Mouse (Mus musculus) neural tube, embryonic 11.5 days (tissue): ENCODE results near the gene Uchl3. TPM values are rescaled to one million over a fixed set of nuclear protein-coding genes. Genes with fewer than 3 reads are reported as not detected.

Experiments used
- ATAC-seq: fragments of 200-750 bp; cut with Nextera tagmentation; 2 replicates; pipeline ENCODE4 v1.8.0; 2017; ENCODE audit warnings: moderate number of reproducible peaks, mild to moderate bottlenecking, moderate TSS enrichment, moderate library complexity; ENCODE audit not compliant: insufficient read depth, low FRiP score, low TSS enrichment
- DNase-seq: peaks from one replicate; pipeline ENCODE4 v3.0.0-alpha.2; 2015; ENCODE audit warnings: low spot score
- H3K27ac ChIP-seq: fragments of 300-500 bp; sonication (generic); 2 replicates; pipeline ENCODE4 v1.5.1; 2014; ENCODE audit warnings: low read depth, mild to moderate bottlenecking, low read length
- H3K27me3 ChIP-seq: fragments of 300-500 bp; sonication (generic); 2 replicates; pipeline ENCODE4 v1.6.1; 2014; ENCODE audit warnings: mild to moderate bottlenecking, low read length, mixed read lengths; ENCODE audit not compliant: control insufficient read depth, insufficient read depth
- H3K36me3 ChIP-seq: fragments of 300-500 bp; sonication (generic); 2 replicates; pipeline ENCODE4 v1.6.1; 2014; ENCODE audit warnings: mild to moderate bottlenecking, low read length, moderate library complexity, mixed read lengths; ENCODE audit not compliant: control insufficient read depth, insufficient read depth
- H3K4me1 ChIP-seq: fragments of 300-500 bp; sonication (generic); 2 replicates; pipeline ENCODE4 v1.6.1; 2014; ENCODE audit warnings: low read length, mixed read lengths; ENCODE audit not compliant: control insufficient read depth, insufficient read depth
- H3K4me2 ChIP-seq: fragments of 300-500 bp; sonication (generic); 2 replicates; pipeline ENCODE4 v1.6.1; 2014; ENCODE audit warnings: low read depth, mild to moderate bottlenecking, moderate library complexity
- H3K4me3 ChIP-seq: fragments of 300-500 bp; sonication (generic); 2 replicates; pipeline ENCODE4 v1.5.1; 2014; ENCODE audit warnings: low read depth, low read length
- H3K9ac ChIP-seq: fragments of 300-500 bp; sonication (generic); 2 replicates; pipeline ENCODE4 v1.6.1; 2014; ENCODE audit warnings: mild to moderate bottlenecking, low read length
- H3K9me3 ChIP-seq: fragments of 300-500 bp; sonication (generic); 2 replicates; pipeline ENCODE4 v1.6.1; 2016; ENCODE audit warnings: low read length; ENCODE audit not compliant: control insufficient read depth
- WGBS: fragments of 180-500 bp; shearing (Covaris S2); extraction: QIAGEN DNeasy Blood & Tissue Kit; methylation state at CpG from one replicate; pipeline ENCODE4 v1.1.7; 2014; 5-methylcytosine and 5-hydroxymethylcytosine counted together
- polyA plus RNA-seq: library from polyadenylated mRNA; unstranded; fragments of >200 nt; fragmentation: Nextera tagmentation; extraction: Ambion mirVana; gene quantifications from 2 replicates; pipeline ENCODE4 v1.2.1, GENCODE M21; 2014

The Uchl3 gene
- 172 and 175 TPM in 2 replicates for polyA plus RNA-seq

- DNase-seq (peak; percentile 98), ATAC-seq (peak; percentile 92)
- H3K27me3 ChIP-seq = no peaks in the 10 kb centered on the region
- WGBS = under 1% methylated on average over 71 of the region's 81 CpGs
- no peak within 1 kb of the TSS; the same call in 1 of the 2 replicates for H3K27ac ChIP-seq
- peak within 1 kb of the TSS; percentile 93 for H3K4me2 ChIP-seq
- H3K4me1 ChIP-seq = peaks cover 4% of the 10 kb centered on the region; the same call in 1 of the 2 replicates
- no peaks in the 10 kb centered on the region for H3K9me3 ChIP-seq
- H3K9ac ChIP-seq = peak within 1 kb of the TSS; percentile 84
- H3K4me3 ChIP-seq = peak within 1 kb of the TSS; percentile 98
- no peaks in the 10 kb centered on the region for H3K36me3 ChIP-seq
These were observed at the start of gene Uchl3 for GRCm38 (mm10) chr14:101653581-101654525. Uchl3 (plus strand) TSS chr14:101653967.

DNA sequence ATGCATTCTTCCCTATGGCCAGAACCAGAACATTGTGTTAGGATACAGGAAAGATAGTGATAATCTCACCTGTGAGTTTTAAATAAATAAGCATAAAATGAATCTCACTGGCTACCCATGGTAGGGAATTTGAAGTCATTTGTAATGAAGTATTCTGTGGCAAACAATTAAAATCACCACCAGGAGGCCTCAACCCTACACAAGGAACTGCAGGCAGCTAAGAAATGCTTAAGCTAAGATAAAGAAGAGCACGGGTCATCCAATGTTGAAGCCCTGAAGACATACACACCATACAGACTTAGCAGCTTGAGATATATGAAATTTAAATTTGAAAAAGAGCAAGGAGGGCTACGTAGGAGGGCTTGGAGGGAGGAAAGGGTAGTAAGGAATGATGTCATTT is 47.9 kb upstream of the Uchl3 start:
- H3K9me3 ChIP-seq = no peaks in the 10 kb centered on the region
- no peak for DNase-seq
- peaks cover 3% of the 10 kb centered on the region; the same call in 1 of the 2 replicates for H3K27me3 ChIP-seq
- H3K4me3 ChIP-seq = no peak overlapping the region
- WGBS = 82% methylated on average over 2 of the region's 2 CpGs
- no peak overlapping the region for H3K4me2 ChIP-seq
- no peaks in the 10 kb centered on the region for H3K36me3 ChIP-seq
- ATAC-seq = no peak
- no peak overlapping the region for H3K9ac ChIP-seq
- no peaks in the 10 kb centered on the region for H3K4me1 ChIP-seq
- no peak overlapping the region for H3K27ac ChIP-seq

- whole genome bisulfite sequencing = 0% methylated on average over 61 of the region's 62 CpGs
- ATAC-seq = peak; percentile 64
- no peaks in the 10 kb centered on the region for H3K4me1 ChIP-seq
- H3K36me3 ChIP-seq = no peaks in the 10 kb centered on the region
- H3K9me3 ChIP-seq = no peaks in the 10 kb centered on the region
- H3K27ac ChIP-seq = no peak overlapping the region
- H3K9ac ChIP-seq = peak overlapping the region; percentile 32
- DNase-seq = peak; percentile 60
- peak overlapping the region; percentile 48 for H3K4me3 ChIP-seq
- H3K27me3 ChIP-seq = peaks cover 3% of the 10 kb centered on the region; the same call in 1 of the 2 replicates
- H3K4me2 ChIP-seq = peak overlapping the region; percentile 95
These were observed 45.9 kb upstream of the Uchl3 start for GRCm38 (mm10) chr14:101607631-101608518.

DNA sequence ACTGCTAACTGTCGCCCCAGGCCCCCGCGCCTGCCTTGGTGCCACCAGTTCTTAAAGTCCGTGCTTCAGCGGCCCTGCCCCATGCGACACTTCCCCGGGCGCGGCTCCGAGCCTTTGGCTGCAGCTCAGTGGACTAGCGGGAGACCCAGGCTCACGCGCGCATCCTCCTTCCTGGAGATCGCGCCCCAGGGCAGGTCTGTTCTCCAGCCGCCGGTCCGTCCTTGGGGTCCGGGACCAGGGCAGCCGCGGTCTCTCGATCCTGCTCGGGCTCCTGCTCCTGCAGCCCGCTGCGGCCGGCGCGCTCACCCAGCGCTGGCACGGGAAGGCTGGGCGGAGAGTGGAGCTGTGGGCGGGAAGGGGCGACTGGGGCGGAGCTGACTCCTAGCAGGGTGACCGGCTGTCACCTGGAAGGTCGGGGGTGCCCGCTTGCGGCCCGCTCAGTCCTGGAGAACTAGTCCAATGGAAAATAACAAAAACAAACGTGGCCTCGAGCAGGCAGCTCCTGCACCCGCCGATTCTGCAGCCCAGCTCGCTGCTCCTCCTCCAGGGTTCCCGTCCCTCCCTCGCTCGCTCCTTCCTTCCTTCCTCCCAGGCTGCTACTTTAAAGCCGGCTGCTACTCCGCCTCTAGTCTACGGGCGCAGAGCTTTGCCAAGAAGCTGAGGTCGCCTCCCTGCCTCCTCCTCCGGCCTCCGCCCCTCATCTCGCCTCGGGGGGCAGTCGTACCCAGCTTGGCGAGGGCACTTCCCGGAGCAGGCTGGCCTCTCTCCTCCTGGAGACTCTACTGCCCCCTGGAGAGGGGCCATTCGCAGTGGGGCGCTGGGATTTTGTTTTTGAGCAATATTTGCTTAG is 45.0 kb upstream of the Uchl3 start, which contains the start of gene Tbc1d4:
Gene Tbc1d4, minus strand, starts transcription at position 673 of the 850 bp plus-strand sequence.
- Histone ChIP-seq H3K4me2 (peak within 1 kb of the TSS; percentile 95), H3K27me3 (peaks cover 3% of the 10 kb centered on the region; the same call in 1 of the 2 replicates), H3K9me3 (no peaks in the 10 kb centered on the region), H3K9ac (peak within 1 kb of the TSS; percentile 32), H3K27ac (0 out of 2 replicates have a peak within 1 kb of the TSS, but pooled peaks have one; percentile 34), H3K4me3 (peak within 1 kb of the TSS; percentile 48), H3K4me1 (no peaks in the 10 kb centered on the region), H3K36me3 (no peaks in the 10 kb centered on the region)
- DNase-seq (peak; percentile 81), ATAC-seq (peak; percentile 74)
- under 1% methylated on average over 62 of the region's 62 CpGs for WGBS

GRCm38 (mm10) chr14:101610701-101611100 is 43.1 kb upstream of the Uchl3 start:
- no peak for ATAC-seq
- H3K4me1 ChIP-seq = no peaks in the 10 kb centered on the region
- H3K9me3 ChIP-seq = no peaks in the 10 kb centered on the region
- no peak overlapping the region for H3K27ac ChIP-seq
- H3K4me3 ChIP-seq = no peak overlapping the region
- no peak overlapping the region for H3K9ac ChIP-seq
- H3K36me3 ChIP-seq = no peaks in the 10 kb centered on the region
- 80% methylated on average over 10 of the region's 10 CpGs for whole genome bisulfite sequencing
- H3K4me2 ChIP-seq = no peak overlapping the region
- no peak for DNase-seq
- peaks cover 3% of the 10 kb centered on the region; the same call in 1 of the 2 replicates for H3K27me3 ChIP-seq

DNA sequence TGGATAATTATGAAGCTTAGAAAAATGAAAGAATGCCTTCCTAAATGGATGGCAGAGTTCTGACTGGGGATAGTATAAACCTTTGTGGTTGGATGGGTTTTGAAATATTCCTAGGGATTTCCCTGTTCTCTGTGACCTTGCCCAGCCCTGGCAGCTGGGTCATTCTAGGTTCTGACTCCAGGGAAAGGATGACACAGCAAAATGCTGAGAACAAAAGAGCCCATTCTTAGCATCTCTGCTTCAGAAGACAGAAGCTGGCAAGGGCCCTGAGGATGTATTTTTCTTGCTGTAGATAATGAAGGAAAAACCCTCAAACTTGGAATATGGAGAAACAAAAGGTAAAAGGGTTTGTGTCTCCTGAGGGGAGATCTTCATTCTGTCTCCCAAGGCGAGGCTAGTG is 40.6 kb upstream of the Uchl3 start:
- Histone ChIP-seq H3K36me3 (no peaks in the 10 kb centered on the region), H3K27me3 (no peaks in the 10 kb centered on the region), H3K4me3 (no peak overlapping the region), H3K27ac (no peak overlapping the region), H3K9ac (no peak overlapping the region), H3K4me2 (no peak overlapping the region), H3K4me1 (no peaks in the 10 kb centered on the region), H3K9me3 (no peaks in the 10 kb centered on the region)
- DNase-seq (no peak), ATAC-seq (no peak)
- WGBS = 86% methylated on average over 1 of the region's 1 CpGs

GRCm38 (mm10) chr14:101616178-101616577 is 37.6 kb upstream of the Uchl3 start:
- Histone ChIP-seq H3K4me3 (no peak overlapping the region), H3K4me2 (no peak overlapping the region), H3K9me3 (no peaks in the 10 kb centered on the region), H3K27ac (no peak overlapping the region), H3K9ac (no peak overlapping the region), H3K27me3 (no peaks in the 10 kb centered on the region), H3K4me1 (no peaks in the 10 kb centered on the region), H3K36me3 (no peaks in the 10 kb centered on the region)
- WGBS = 80% methylated on average over 9 of the region's 9 CpGs
- DNase-seq = no peak
- ATAC-seq = no peak

GRCm38 (mm10) chr14:101617680-101618079 is 36.1 kb upstream of the Uchl3 start:
- Histone ChIP-seq H3K4me1 (no peaks in the 10 kb centered on the region), H3K4me3 (no peak overlapping the region), H3K9me3 (no peaks in the 10 kb centered on the region), H3K9ac (no peak overlapping the region), H3K36me3 (no peaks in the 10 kb centered on the region), H3K4me2 (no peak overlapping the region), H3K27me3 (no peaks in the 10 kb centered on the region), H3K27ac (no peak overlapping the region)
- WGBS = 91% methylated on average over 5 of the region's 5 CpGs
- no peak for DNase-seq
- no peak for ATAC-seq
